Mouse (Mus musculus): Measurements from ENCODE around the gene Gemin4. TPM values are rescaled to one million over a fixed set of nuclear protein-coding genes. Genes with fewer than 3 reads are reported as not detected.

The Gemin4 gene
- total and polyA plus RNA-seq, 3 experiments, result 41.3 to 51.6 (median 46.5) TPM

GRCm38 (mm10) chr11:76242901-76243810 lies 25.7 kb upstream of the Gemin4 start, which contains the start of the genes Mrm3 and Glod4 (continued):
- TF ChIP-seq POLR2A (IDR thresholded peaks at IDR 0.05; ENCODE audit: low read depth, low read length), result peak; percentile 98

- H3K79me2 ChIP-seq (replicated peaks; ENCODE audit: control insufficient read depth, extremely low read depth, insufficient read depth, poor library complexity, severe bottlenecking), result peaks cover 9% of the 10 kb centered on the region
- H3K9ac ChIP-seq (ENCODE audit: insufficient read depth, low read depth), result no peak overlapping the region
- peaks cover 25 to 58% of the 10 kb centered on the region in 2 experiments for H3K36me3 ChIP-seq (replicated peaks in 1 of 2; ENCODE audit: control insufficient read depth in 1 of 2, insufficient read depth in 1 of 2, low read length in 1 of 2)
- H3K4me2 ChIP-seq (ENCODE audit: insufficient read depth, low read depth, poor library complexity, severe bottlenecking), result no peak overlapping the region
- no peak overlapping the region for H3K4me3 ChIP-seq (replicated peaks in 1 of 3; ENCODE audit: low read depth in 2 of 3, low read length in 2 of 3, poor library complexity in 1 of 3)
- H3K4me1 ChIP-seq (ENCODE audit: control insufficient read depth in 1 of 2, insufficient read depth in 2 of 2), result peaks cover 3 to 37% of the 10 kb centered on the region in 2 experiments
- no peaks in the 10 kb centered on the region for H3K27me3 ChIP-seq (replicated peaks)
- DNase-seq (ENCODE audit: extremely low read depth), result no peak
- H3K9me3 ChIP-seq (replicated peaks; ENCODE audit: low read length), result no peaks in the 10 kb centered on the region
- in situ Hi-C loops (cut with MboI; ENCODE audit: low pct_ligation_motif_present, low pct_unique_long_range_greater_than_20kb, low sequenced_read_pairs) (no loop called here), dilution Hi-C loops (cut with MboI; ENCODE audit: extremely low pct_ligation_motif_present, extremely low pct_unique_long_range_greater_than_20kb, low sequenced_read_pairs) (no loop called here)
- H3K27ac ChIP-seq (ENCODE audit: insufficient read depth, low read depth), result no peak overlapping the region
- peak; percentile 76 for TF ChIP-seq JUN (IDR thresholded peaks at IDR 0.05; ENCODE audit: insufficient read depth, low read depth, low read length)
- TF ChIP-seq EP300 (IDR thresholded peaks at IDR 0.05; ENCODE audit: low read length), result peak; percentile 70
- TF ChIP-seq CHD1 (IDR thresholded peaks at IDR 0.05; ENCODE audit: low read depth, low read length), result no peak
Observed at GRCm38 (mm10) chr11:76239750-76240149, 22.3 kb upstream of the Gemin4 start.

DNA sequence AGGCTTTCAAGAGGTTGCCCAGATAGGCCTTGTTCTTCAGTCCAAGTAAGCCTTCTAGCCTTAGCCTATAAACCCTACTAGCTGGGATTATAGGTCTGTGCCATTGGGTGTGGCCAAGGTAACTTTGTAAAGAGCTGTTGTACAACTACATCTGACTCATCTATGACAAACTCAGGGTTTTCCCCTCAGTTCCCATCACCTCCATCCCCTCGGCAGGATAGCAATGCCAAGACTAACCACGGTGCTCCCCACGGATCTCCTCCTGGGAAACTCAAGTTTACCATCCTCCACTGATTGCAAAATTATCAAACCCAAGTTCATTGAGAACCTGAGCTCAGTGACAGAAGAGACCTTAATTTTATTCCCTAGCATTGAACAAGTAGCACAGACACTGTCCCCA lies 18.7 kb upstream of the Gemin4 start:
- in situ Hi-C loops (cut with MboI; ENCODE audit: low pct_ligation_motif_present, low pct_unique_long_range_greater_than_20kb, low sequenced_read_pairs), result no loop called here
- dilution Hi-C loops (cut with MboI; ENCODE audit: extremely low pct_ligation_motif_present, extremely low pct_unique_long_range_greater_than_20kb, low sequenced_read_pairs), result no loop called here
- no peak for DNase-seq (ENCODE audit: extremely low read depth)
- Histone ChIP-seq H3K4me3 (replicated peaks in 1 of 3; ENCODE audit: low read depth in 2 of 3, low read length in 2 of 3, poor library complexity in 1 of 3) (no peak overlapping the region), H3K27me3 (replicated peaks) (no peaks in the 10 kb centered on the region), H3K79me2 (replicated peaks; ENCODE audit: control insufficient read depth, extremely low read depth, insufficient read depth, poor library complexity, severe bottlenecking) (no peaks in the 10 kb centered on the region), H3K9ac (ENCODE audit: insufficient read depth, low read depth) (no peak overlapping the region), H3K4me2 (ENCODE audit: insufficient read depth, low read depth, poor library complexity, severe bottlenecking) (no peak overlapping the region), H3K36me3 (replicated peaks in 1 of 2; ENCODE audit: control insufficient read depth in 1 of 2, insufficient read depth in 1 of 2, low read length in 1 of 2) (peaks cover 54 to 88% of the 10 kb centered on the region in 2 experiments), H3K27ac (ENCODE audit: insufficient read depth, low read depth) (no peak overlapping the region), H3K4me1 (ENCODE audit: control insufficient read depth in 1 of 2, insufficient read depth in 2 of 2) (peaks cover 0 to 17% of the 10 kb centered on the region in 2 experiments; a peak in 1 of 4 replicates), H3K9me3 (replicated peaks; ENCODE audit: low read length) (no peaks in the 10 kb centered on the region)
- TF ChIP-seq EP300 (IDR thresholded peaks at IDR 0.05; ENCODE audit: low read length) (0 out of 2 replicates have a peak, but pooled peaks have one; percentile 13), MXI1 (IDR thresholded peaks at IDR 0.05; ENCODE audit: low read depth, low read length) (no peak)

GRCm38 (mm10) chr11:76225051-76225450 lies 7.6 kb upstream of the Gemin4 start:
- no peaks in the 10 kb centered on the region for H3K9me3 ChIP-seq (replicated peaks; ENCODE audit: low read length)
- DNase-seq (ENCODE audit: extremely low read depth), result no peak
- no peaks in the 10 kb centered on the region for H3K4me1 ChIP-seq (ENCODE audit: control insufficient read depth in 1 of 2, insufficient read depth in 2 of 2)
- no peak overlapping the region for H3K4me3 ChIP-seq (replicated peaks in 1 of 3; ENCODE audit: low read depth in 2 of 3, low read length in 2 of 3, poor library complexity in 1 of 3)
- dilution Hi-C loops (cut with MboI; ENCODE audit: extremely low pct_ligation_motif_present, extremely low pct_unique_long_range_greater_than_20kb, low sequenced_read_pairs) (no loop called here), in situ Hi-C loops (cut with MboI; ENCODE audit: low pct_ligation_motif_present, low pct_unique_long_range_greater_than_20kb, low sequenced_read_pairs) (no loop called here)
- no peaks in the 10 kb centered on the region for H3K79me2 ChIP-seq (replicated peaks; ENCODE audit: control insufficient read depth, extremely low read depth, insufficient read depth, poor library complexity, severe bottlenecking)
- no peak overlapping the region for H3K9ac ChIP-seq (ENCODE audit: insufficient read depth, low read depth)
- peaks cover 25 to 71% of the 10 kb centered on the region in 2 experiments for H3K36me3 ChIP-seq (replicated peaks in 1 of 2; ENCODE audit: control insufficient read depth in 1 of 2, insufficient read depth in 1 of 2, low read length in 1 of 2)
- no peak overlapping the region for H3K4me2 ChIP-seq (ENCODE audit: insufficient read depth, low read depth, poor library complexity, severe bottlenecking)
- H3K27ac ChIP-seq (ENCODE audit: insufficient read depth, low read depth), result no peak overlapping the region
- TF ChIP-seq JUN (IDR thresholded peaks at IDR 0.05; ENCODE audit: insufficient read depth, low read depth, low read length), result no peak
- no peak for TF ChIP-seq SIN3A (IDR thresholded peaks at IDR 0.05; ENCODE audit: low read length)
- no peak for TF ChIP-seq ZMIZ1 (IDR thresholded peaks at IDR 0.05; ENCODE audit: low read depth, low read length)
- TF ChIP-seq MEF2A (IDR thresholded peaks at IDR 0.05; ENCODE audit: borderline replicate concordance, low read depth, low read length), result no peak
- TF ChIP-seq KAT2A (IDR thresholded peaks at IDR 0.05; ENCODE audit: insufficient replicate concordance, low read length), result no peak
- no peak for TF ChIP-seq E2F4 (IDR thresholded peaks at IDR 0.05; ENCODE audit: insufficient replicate concordance, low read depth, low read length)
- no peak for TF ChIP-seq MXI1 (IDR thresholded peaks at IDR 0.05; ENCODE audit: low read depth, low read length)
- no peak for TF ChIP-seq USF1 (IDR thresholded peaks at IDR 0.05; ENCODE audit: low read depth, low read length)
- TF ChIP-seq POLR2A (IDR thresholded peaks at IDR 0.05; ENCODE audit: low read depth, low read length), result no peak
- no peak for TF ChIP-seq PAX5 (IDR thresholded peaks at IDR 0.05; ENCODE audit: low read length)
- no peak for TF ChIP-seq CHD2 (IDR thresholded peaks at IDR 0.05; ENCODE audit: low read length)
- no peak for TF ChIP-seq GABPA (IDR thresholded peaks at IDR 0.05; ENCODE audit: insufficient replicate concordance, low read depth, low read length)
- no peak for TF ChIP-seq MAZ (IDR thresholded peaks at IDR 0.05; ENCODE audit: low read depth, low read length)
- TF ChIP-seq USF2 (conservative IDR thresholded peaks at IDR 0.05; ENCODE audit: low read depth, low read length), result no peak
- TF ChIP-seq SMC3 (IDR thresholded peaks at IDR 0.05; ENCODE audit: low read depth, low read length), result no peak
- TF ChIP-seq JUND (conservative IDR thresholded peaks at IDR 0.05; ENCODE audit: low read depth, low read length), result no peak
- no peak for TF ChIP-seq ELF1 (IDR thresholded peaks at IDR 0.05; ENCODE audit: low read depth, low read length)
- TF ChIP-seq MAX (IDR thresholded peaks at IDR 0.05; ENCODE audit: low read length), result no peak
- no peak for TF ChIP-seq TBP (conservative IDR thresholded peaks at IDR 0.05; ENCODE audit: low read depth, low read length)
- H3K27me3 ChIP-seq (replicated peaks), result no peaks in the 10 kb centered on the region

All from CH12.LX (cell line).